Mouse (Mus musculus) forebrain, embryonic 16.5 days (tissue): Measurements from ENCODE around the gene Jkamp. TPM values are rescaled to one million over a fixed set of nuclear protein-coding genes. Genes with fewer than 3 reads are reported as not detected.

Source experiments
- ATAC-seq: fragments of 200-750 bp; cut with Nextera tagmentation; 2 replicates; pipeline ENCODE4 v1.8.0; 2017; ENCODE audit warnings: mild to moderate bottlenecking, moderate library complexity
- H3K27ac ChIP-seq: fragments of 300-500 bp; sonication (generic); 2 replicates; pipeline ENCODE4 v1.5.1; 2014; ENCODE audit warnings: low read length, control low read depth
- H3K27me3 ChIP-seq: fragments of 300-500 bp; sonication (generic); replicated peaks from 2 replicates; pipeline ENCODE4 v1.6.1; 2014; ENCODE audit warnings: low read length; ENCODE audit not compliant: control insufficient read depth, insufficient read depth
- H3K36me3 ChIP-seq: fragments of 300-500 bp; sonication (generic); 2 replicates; pipeline ENCODE4 v1.6.1; 2014; ENCODE audit not compliant: control insufficient read depth, insufficient read depth
- H3K4me1 ChIP-seq: fragments of 300-500 bp; sonication (generic); replicated peaks from 2 replicates; pipeline ENCODE4 v1.6.1; 2014; ENCODE audit warnings: low read length; ENCODE audit not compliant: control insufficient read depth, insufficient read depth
- H3K4me2 ChIP-seq: fragments of 300-500 bp; sonication (generic); 2 replicates; pipeline ENCODE4 v1.6.1; 2014; ENCODE audit warnings: mild to moderate bottlenecking, low read length, control low read depth
- H3K4me3 ChIP-seq: fragments of 300-500 bp; sonication (generic); replicated peaks from 2 replicates; pipeline ENCODE4 v1.5.1; 2014; ENCODE audit warnings: mild to moderate bottlenecking, low read length, control low read depth
- H3K9ac ChIP-seq: fragments of 300-500 bp; sonication (generic); replicated peaks from 2 replicates; pipeline ENCODE4 v1.6.1; 2014; ENCODE audit warnings: low read depth, low read length, control low read depth
- H3K9me3 ChIP-seq: fragments of 300-500 bp; sonication (generic); 2 replicates; pipeline ENCODE4 v1.6.1; 2016; ENCODE audit warnings: low read length; ENCODE audit not compliant: control insufficient read depth
- WGBS: fragments of 180-500 bp; shearing (Covaris S2); extraction: QIAGEN DNeasy Blood & Tissue Kit; methylation state at CpG from one replicate; pipeline ENCODE4 v1.1.7; 2014; 5-methylcytosine and 5-hydroxymethylcytosine counted together
- microRNA-seq: library from miRNA; unstranded; fragments of <30 nt; microRNA quantifications from one replicate; pipeline ENCODE4, GENCODE M21; 2017
- polyA plus RNA-seq: library from polyadenylated mRNA; unstranded; fragments of >200 nt; fragmentation: Nextera tagmentation; extraction: Ambion mirVana; gene quantifications from 2 replicates; pipeline ENCODE4 v1.2.1, GENCODE M21; 2015

Gene Jkamp
- polyA plus RNA-seq, 1 experiment from 2014 or later = 128 TPM

- ATAC-seq = no peak
- no peak overlapping the region for H3K9ac ChIP-seq
- H3K9me3 ChIP-seq = no peaks in the 10 kb centered on the region
- no peaks in the 10 kb centered on the region for H3K36me3 ChIP-seq
- no peak overlapping the region for H3K4me3 ChIP-seq
- H3K4me1 ChIP-seq = no peaks in the 10 kb centered on the region
- WGBS = 78% methylated on average over 6 of the region's 6 CpGs
- H3K27me3 ChIP-seq = no peaks in the 10 kb centered on the region
- no peak overlapping the region for H3K4me2 ChIP-seq
- H3K27ac ChIP-seq = no peak overlapping the region
These were observed 29.7 kb downstream of the Jkamp start for GRCm38 (mm10) chr12:72115126-72115525.

- no peaks in the 10 kb centered on the region for H3K4me1 ChIP-seq
- H3K9ac ChIP-seq = no peak overlapping the region
- H3K4me2 ChIP-seq = no peak overlapping the region
- H3K4me3 ChIP-seq = no peak overlapping the region
- 85% methylated on average over 22 of the region's 23 CpGs for WGBS
- H3K36me3 ChIP-seq = no peaks in the 10 kb centered on the region
- H3K27me3 ChIP-seq = no peaks in the 10 kb centered on the region
- ATAC-seq = no peak
- no peak overlapping the region for H3K27ac ChIP-seq
- no peaks in the 10 kb centered on the region; the same call in 1 of the 2 replicates for H3K9me3 ChIP-seq
These were observed 30.4 kb downstream of the Jkamp start for GRCm38 (mm10) chr12:72115686-72116345.

- H3K27me3 ChIP-seq = no peaks in the 10 kb centered on the region
- H3K36me3 ChIP-seq = no peaks in the 10 kb centered on the region
- no peak for ATAC-seq
- H3K4me1 ChIP-seq = no peaks in the 10 kb centered on the region
- H3K9ac ChIP-seq = no peak overlapping the region
- no peaks in the 10 kb centered on the region for H3K9me3 ChIP-seq
- H3K4me3 ChIP-seq = no peak overlapping the region
- H3K27ac ChIP-seq = no peak overlapping the region
- 94% methylated on average over 10 of the region's 10 CpGs for WGBS
- no peak overlapping the region for H3K4me2 ChIP-seq
These were observed 43.8 kb downstream of the Jkamp start for GRCm38 (mm10) chr12:72129203-72129602.

- no peaks in the 10 kb centered on the region for H3K27me3 ChIP-seq
- no peak overlapping the region for H3K4me2 ChIP-seq
- 55% methylated on average over 4 of the region's 4 CpGs for WGBS
- H3K36me3 ChIP-seq = no peaks in the 10 kb centered on the region
- H3K4me3 ChIP-seq = no peak overlapping the region
- H3K9ac ChIP-seq = no peak overlapping the region
- H3K27ac ChIP-seq = no peak overlapping the region
- H3K9me3 ChIP-seq = no peaks in the 10 kb centered on the region
- ATAC-seq = no peak
- no peaks in the 10 kb centered on the region; the same call in 1 of the 2 replicates for H3K4me1 ChIP-seq
These were observed 65.4 kb downstream of the Jkamp start for GRCm38 (mm10) chr12:72150786-72151185.

Small RNAs within 50 kb of the gene (microRNA-seq; reads per million reads assigned to microRNA genes)
- gene Gm24466 = not detected

Other genes with a start within 250 kb of the Jkamp start
- gene Gpr135, start 14.5 kb upstream of the Jkamp start, polyA plus RNA-seq = 4.2 and 5.2 TPM in 2 replicates
- 7.7 and 8.9 TPM in 2 replicates for gene L3hypdh, start 150 bp upstream of the Jkamp start, polyA plus RNA-seq
- gene Ccdc175, start 99.4 kb downstream of the Jkamp start, polyA plus RNA-seq = not detected in 2 replicates